Mouse (Mus musculus) C2C12 (cell line): ENCODE data around the gene Gm42372. TPM values are rescaled to one million over a fixed set of nuclear protein-coding genes. Genes with fewer than 3 reads are reported as not detected.

Experiments used
- H3K27me3 ChIP-seq: one replicate; pipeline ENCODE4 v1.6.1; 2011; ENCODE audit not compliant: control insufficient read depth, insufficient read depth, insufficient read length
- H3K36me3 ChIP-seq: one replicate; pipeline ENCODE4 v1.6.1; 2011; ENCODE audit not compliant: control insufficient read depth, insufficient read depth
- H3K4me3 ChIP-seq: one replicate; pipeline ENCODE4 v1.5.1; 2011; ENCODE audit warnings: mild to moderate bottlenecking, control low read depth; ENCODE audit not compliant: poor library complexity, insufficient read depth, severe bottlenecking
- H3K79me2 ChIP-seq: one replicate; pipeline ENCODE4 v1.6.1; 2011; ENCODE audit not compliant: control insufficient read depth, insufficient read depth
- H3K79me3 ChIP-seq: one replicate; pipeline ENCODE4 v1.6.1; 2011; ENCODE audit warnings: low read depth, control low read depth
- H3ac ChIP-seq: one replicate; pipeline ENCODE3; 2011; ENCODE audit warnings: low read depth; ENCODE audit not compliant: control insufficient read depth, insufficient read length
- CEBPB ChIP-seq: IDR thresholded peaks from one replicate; pipeline ENCODE4 v1.6.1; 2011; ENCODE audit warnings: low read depth, mild to moderate bottlenecking, control low read depth, moderate library complexity
- CTCF ChIP-seq: IDR thresholded peaks from one replicate; pipeline ENCODE4 v1.5.1; 2011; ENCODE audit not compliant: control insufficient read depth, insufficient read depth, insufficient read length
- FOSL1 ChIP-seq: IDR thresholded peaks from one replicate; pipeline ENCODE4 v1.8.0; 2011; ENCODE audit warnings: mild to moderate bottlenecking, low read length; ENCODE audit not compliant: poor library complexity, insufficient read depth, severe bottlenecking
- MAX ChIP-seq: IDR thresholded peaks from one replicate; pipeline ENCODE4 v1.6.1; 2011; ENCODE audit warnings: mild to moderate bottlenecking, control low read depth
- MYOD1 ChIP-seq: IDR thresholded peaks from one replicate; pipeline ENCODE4 v1.6.1; 2011; ENCODE audit warnings: low read depth; ENCODE audit not compliant: control insufficient read depth, insufficient read length
- MYOG ChIP-seq: IDR thresholded peaks from one replicate; pipeline ENCODE4 v1.6.1; 2011; ENCODE audit not compliant: control insufficient read depth, insufficient read length; ENCODE audit errors: extremely low read depth
- USF1 ChIP-seq: IDR thresholded peaks from one replicate; pipeline ENCODE4 v1.6.1; 2011; ENCODE audit warnings: low read depth, mild to moderate bottlenecking, control low read depth, moderate library complexity
- polyA plus RNA-seq: library from polyadenylated mRNA; unstranded; fragments of >200 nt; fragmentation: generic; extraction: Trizol; gene quantifications from one replicate; pipeline ENCODE4 v1.2.1, GENCODE M21; 2012; ENCODE audit warnings: missing spikeins

Gm42372 gene
- polyA plus RNA-seq, 1 experiment: not detected

GRCm38 (mm10) chr7:17017921-17018320 is 35.0 kb downstream of the Gm42372 start:
- Histone ChIP-seq H3K36me3 (peaks cover 48% of the 10 kb centered on the region), H3K27me3 (no peaks in the 10 kb centered on the region), H3K79me3 (peaks cover 10% of the 10 kb centered on the region), H3K4me3 (no peak overlapping the region), H3K79me2 (peaks cover 48% of the 10 kb centered on the region), H3ac (no peak overlapping the region)
- TF ChIP-seq CEBPB: no peak
- no peak for TF ChIP-seq USF1
- TF ChIP-seq MYOG: no peak
- TF ChIP-seq FOSL1: no peak
- no peak for TF ChIP-seq CTCF
- no peak for TF ChIP-seq MYOD1
- no peak for TF ChIP-seq MAX

- peaks cover 39% of the 10 kb centered on the region for H3K36me3 ChIP-seq
Observed at GRCm38 (mm10) chr7:17019426-17020166, 36.7 kb downstream of the Gm42372 start.

GRCm38 (mm10) chr7:17022176-17022575 is 39.3 kb downstream of the Gm42372 start:
- TF ChIP-seq FOSL1 (no peak), MYOD1 (no peak), MYOG (no peak), CTCF (no peak), USF1 (no peak), CEBPB (no peak), MAX (no peak)
- no peak overlapping the region for H3K4me3 ChIP-seq
- H3K27me3 ChIP-seq: no peaks in the 10 kb centered on the region
- peaks cover 27% of the 10 kb centered on the region for H3K36me3 ChIP-seq
- H3ac ChIP-seq: no peak overlapping the region
- H3K79me3 ChIP-seq: peaks cover 38% of the 10 kb centered on the region
- H3K79me2 ChIP-seq: peaks cover 73% of the 10 kb centered on the region

More at GRCm38 (mm10) chr7:17019426-17020166, 36.7 kb downstream of the Gm42372 start:
- Histone ChIP-seq H3K27me3 (no peaks in the 10 kb centered on the region), H3K79me2 (peaks cover 65% of the 10 kb centered on the region), H3K79me3 (peaks cover 14% of the 10 kb centered on the region), H3ac (no peak overlapping the region), H3K4me3 (no peak overlapping the region)
- TF ChIP-seq MAX (no peak), MYOG (no peak), MYOD1 (no peak), USF1 (no peak), FOSL1 (no peak)

- Histone ChIP-seq H3K4me3 (no peak overlapping the region), H3K27me3 (no peaks in the 10 kb centered on the region), H3ac (no peak overlapping the region), H3K79me2 (peaks cover 76% of the 10 kb centered on the region), H3K36me3 (peaks cover 27% of the 10 kb centered on the region), H3K79me3 (peaks cover 38% of the 10 kb centered on the region)
- no peak for TF ChIP-seq CTCF
- TF ChIP-seq USF1: no peak
- TF ChIP-seq MYOD1: no peak
- no peak for TF ChIP-seq MAX
- TF ChIP-seq CEBPB: no peak
- no peak for TF ChIP-seq FOSL1
- no peak for TF ChIP-seq MYOG
Observed at GRCm38 (mm10) chr7:17023701-17024100, 40.8 kb downstream of the Gm42372 start.

GRCm38 (mm10) chr7:17024141-17024540 is 41.3 kb downstream of the Gm42372 start:
- H3K79me2 ChIP-seq: peaks cover 71% of the 10 kb centered on the region
- TF ChIP-seq MYOG: no peak
- TF ChIP-seq USF1: no peak
- no peak for TF ChIP-seq CTCF
- H3K27me3 ChIP-seq: no peaks in the 10 kb centered on the region
- no peak overlapping the region for H3ac ChIP-seq
- no peak overlapping the region for H3K4me3 ChIP-seq
- H3K79me3 ChIP-seq: peaks cover 36% of the 10 kb centered on the region
- H3K36me3 ChIP-seq: peaks cover 23% of the 10 kb centered on the region

GRCm38 (mm10) chr7:17024814-17025504 is 42.1 kb downstream of the Gm42372 start:
- Histone ChIP-seq H3K4me3 (no peak overlapping the region), H3K27me3 (no peaks in the 10 kb centered on the region), H3ac (no peak overlapping the region), H3K79me3 (peaks cover 36% of the 10 kb centered on the region), H3K79me2 (peaks cover 63% of the 10 kb centered on the region), H3K36me3 (peaks cover 21% of the 10 kb centered on the region)
- TF ChIP-seq MYOG (no peak), FOSL1 (no peak)
